Mouse (Mus musculus): ENCODE results near the gene Lactb. TPM values are rescaled to one million over a fixed set of nuclear protein-coding genes. Genes with fewer than 3 reads are reported as not detected.

The Lactb gene
- 10 to 100 TPM; 33.9 to 35.6 TPM for total RNA-seq (2023)

DNA sequence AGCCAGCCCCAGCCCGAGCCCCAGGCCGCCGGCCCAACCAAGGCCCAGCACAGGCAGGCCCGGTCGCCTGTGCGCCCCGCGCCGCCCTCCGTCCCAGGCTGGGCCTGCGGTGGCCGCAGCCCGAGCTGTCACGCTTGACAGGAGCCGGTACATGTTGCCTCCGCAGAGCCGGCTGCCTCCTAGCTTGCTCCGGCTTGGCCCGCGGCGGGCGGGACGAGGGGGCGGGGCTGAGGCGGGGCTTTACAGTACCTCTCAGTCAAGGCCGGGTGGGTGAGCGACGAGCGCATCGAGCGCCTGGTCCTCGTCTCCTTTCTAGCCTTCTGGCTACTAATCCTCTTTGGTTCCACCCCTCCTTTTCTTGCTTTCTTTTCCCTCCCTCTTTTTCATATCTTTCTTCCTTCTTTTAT, at the start of gene Lactb:
Gene Lactb (minus strand): TSS at position 246 of the 407 bp plus-strand sequence.

DNA sequence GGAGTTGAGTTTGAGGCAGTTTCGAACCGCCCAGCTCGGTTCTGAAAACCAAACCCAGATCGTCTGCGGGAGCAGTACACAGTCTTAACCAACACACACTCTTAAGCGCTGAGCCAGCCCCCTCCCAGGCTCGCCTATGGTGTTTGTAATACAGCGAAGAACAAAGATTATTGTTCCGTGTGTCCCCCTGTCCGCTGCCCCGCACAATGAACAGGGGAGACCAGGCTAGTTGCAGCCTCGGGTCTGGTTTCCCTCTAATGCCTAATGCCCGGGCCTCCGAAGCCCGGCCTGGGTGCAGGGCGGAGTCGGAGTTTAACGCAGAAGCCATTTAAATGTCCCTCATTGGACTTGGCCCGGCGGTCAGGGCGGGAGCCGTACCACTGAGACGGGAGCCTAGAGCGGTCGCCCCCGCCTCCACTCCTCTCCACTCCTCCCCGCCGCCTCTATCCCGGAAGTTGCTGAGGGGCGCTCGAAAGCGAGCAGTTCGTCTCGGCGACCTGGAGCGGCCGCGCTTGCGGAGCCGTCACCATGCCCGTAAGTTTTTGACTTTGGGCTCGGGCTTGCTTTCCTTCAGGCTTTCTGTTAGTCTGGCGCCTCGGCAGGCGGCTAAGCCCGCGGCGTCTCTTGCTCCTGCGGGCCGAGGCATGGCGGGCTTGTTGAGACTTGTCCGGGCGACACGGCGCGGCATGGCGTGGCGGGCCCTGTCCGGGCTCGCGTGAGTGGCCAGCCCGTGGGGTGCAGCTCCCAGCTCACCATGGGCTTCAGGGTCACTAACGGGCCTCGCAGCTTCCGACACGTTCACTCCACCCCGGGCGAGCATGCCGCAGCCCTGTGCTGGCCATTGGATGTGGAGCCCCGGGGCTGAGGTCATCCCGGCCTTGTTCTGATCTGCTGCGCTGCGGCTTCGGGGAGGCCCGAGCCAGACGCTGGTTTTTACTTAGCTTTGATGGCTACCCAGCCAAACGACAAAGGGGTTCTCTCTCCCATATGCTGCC, 29.3 kb downstream of the Lactb start, which contains the start of gene Rps27l:
Gene Rps27l (plus strand): TSS at position 440 of the 995 bp plus-strand sequence.

DNA sequence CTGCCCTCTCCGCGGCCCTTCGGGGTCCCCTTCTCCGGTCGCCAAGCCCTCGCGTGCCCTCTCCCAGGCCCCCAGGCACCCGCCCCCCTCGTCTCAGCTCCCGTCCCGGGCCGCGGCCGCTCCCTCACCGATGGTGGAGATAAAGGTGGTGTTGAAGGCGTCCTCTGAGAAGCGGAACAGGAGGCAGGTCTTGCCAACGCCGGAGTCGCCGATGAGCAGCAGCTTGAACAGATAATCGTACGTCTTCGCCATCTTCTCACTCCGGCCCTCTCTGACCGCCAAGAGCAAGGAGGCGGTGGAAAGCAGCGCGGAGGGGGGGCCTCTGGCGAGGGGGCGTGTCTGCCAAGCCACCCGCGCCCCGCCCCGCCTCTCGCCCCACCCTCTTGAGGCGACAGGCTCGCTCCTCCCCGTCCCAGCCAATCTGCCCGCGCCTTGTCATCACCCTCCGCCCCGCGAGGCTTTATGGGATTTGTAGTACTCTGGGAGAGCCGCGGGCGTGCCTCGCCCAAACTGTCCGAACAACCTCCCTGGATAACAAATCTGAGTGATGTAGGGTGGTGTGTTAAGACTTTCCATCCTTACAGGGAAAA, 55.8 kb downstream of the Lactb start, which contains the start of gene Rab8b:
Gene Rab8b (minus strand): TSS at position 306 of the 590 bp plus-strand sequence.

Other genes with a start within 250 kb of the Lactb start
- gene Aph1b, start 180.0 kb downstream of the Lactb start, total RNA-seq (2023): 1 to 10 TPM; 1.3 to 2.2 TPM
- not detected for gene Gm10647, start 178.4 kb downstream of the Lactb start, total RNA-seq (2023)
- 1 to 10 TPM in 1 of 2 experiments, under 1 TPM in 1; 0.49 to 1.5 TPM for gene Aph1c, start 140.8 kb downstream of the Lactb start, total RNA-seq (2023)
- gene Rab8b, start 55.8 kb downstream of the Lactb start, total RNA-seq (2023): 10 to 100 TPM; 34.0 to 36.7 TPM
- 10 to 100 TPM; 56.8 to 59.9 TPM for gene Rps27l, start 29.4 kb downstream of the Lactb start, total RNA-seq (2023)
- gene Tpm1, start 73.9 kb upstream of the Lactb start, total RNA-seq (2023): 10 to 100 TPM; 55.6 to 64.8 TPM